Mouse (Mus musculus) embryonic fibroblast, embryonic 13.5 days (primary cell): ENCODE results near the gene Vps26b.

Source experiments
- CTCF ChIP-seq: IDR thresholded peaks from 2 replicates; pipeline ENCODE4 v1.5.1; 2011; ENCODE audit warnings: mild to moderate bottlenecking, control low read depth, low read length, moderate library complexity, borderline replicate concordance; ENCODE audit not compliant: insufficient read depth
- POLR2A ChIP-seq: IDR thresholded peaks from 2 replicates; pipeline ENCODE4 v1.6.1; 2011; ENCODE audit warnings: low read depth, mild to moderate bottlenecking, control low read depth, low read length, moderate library complexity

GRCm38 (mm10) chr9:26990181-26990580 lies 39.7 kb downstream of the Vps26b start:
- no peak for TF ChIP-seq POLR2A
- no peak for TF ChIP-seq CTCF
